Mouse (Mus musculus): ENCODE measurements around the gene Actn1. TPM values are rescaled to one million over a fixed set of nuclear protein-coding genes. Genes with fewer than 3 reads are reported as not detected.

The Actn1 gene
- polyA plus RNA-seq, 1 experiment from 2014 or later, result 39.4 TPM

- Histone ChIP-seq H3K4me2 (no peak overlapping the region), H3K4me3 (no peak overlapping the region), H3K27ac (no peak overlapping the region), H3K4me1 (peaks cover 53% of the 10 kb centered on the region), H3K36me3 (peaks cover 35% of the 10 kb centered on the region), H3K9ac (no peak overlapping the region), H3K9me3 (0 out of 2 replicates have a peak, but pooled peaks cover 5% of the 10 kb centered on the region), H3K27me3 (no peaks in the 10 kb centered on the region)
- 97% methylated on average over 3 of the region's 3 CpGs for WGBS
- ATAC-seq (ENCODE audit: insufficient number of reproducible peaks, insufficient read depth, low FRiP score, low TSS enrichment, low read depth), result no peak
Observed at GRCm38 (mm10) chr12:80234226-80234625, 25.9 kb downstream of the Actn1 start.

GRCm38 (mm10) chr12:80232840-80233218 lies 27.3 kb downstream of the Actn1 start:
- no peak for ATAC-seq (ENCODE audit: insufficient number of reproducible peaks, insufficient read depth, low FRiP score, low TSS enrichment, low read depth)
- Histone ChIP-seq H3K36me3 (peaks cover 35% of the 10 kb centered on the region), H3K4me2 (no peak overlapping the region), H3K9ac (no peak overlapping the region), H3K9me3 (0 out of 2 replicates have a peak, but pooled peaks cover 5% of the 10 kb centered on the region), H3K27ac (peak overlapping the region; percentile 98; the same call in 1 of the 2 replicates), H3K4me3 (no peak overlapping the region), H3K4me1 (peaks cover 55% of the 10 kb centered on the region), H3K27me3 (no peaks in the 10 kb centered on the region)
- 94% methylated on average over 4 of the region's 4 CpGs for WGBS

GRCm38 (mm10) chr12:80232076-80232839 lies 27.9 kb downstream of the Actn1 start:
- peaks cover 35% of the 10 kb centered on the region for H3K36me3 ChIP-seq
- H3K4me3 ChIP-seq, result no peak overlapping the region
- H3K9ac ChIP-seq, result no peak overlapping the region
- H3K4me2 ChIP-seq, result peak overlapping the region; percentile 50; the same call in 1 of the 2 replicates
- 68% methylated on average over 9 of the region's 9 CpGs for WGBS
- no peaks in the 10 kb centered on the region for H3K27me3 ChIP-seq
- no peak for ATAC-seq (ENCODE audit: insufficient number of reproducible peaks, insufficient read depth, low FRiP score, low TSS enrichment, low read depth)
- H3K4me1 ChIP-seq, result peaks cover 54% of the 10 kb centered on the region
- 0 out of 2 replicates have a peak, but pooled peaks cover 5% of the 10 kb centered on the region for H3K9me3 ChIP-seq
- peak overlapping the region; percentile 98 for H3K27ac ChIP-seq

GRCm38 (mm10) chr12:80231317-80231716 lies 28.9 kb downstream of the Actn1 start:
- H3K9me3 ChIP-seq, result 0 out of 2 replicates have a peak, but pooled peaks cover 5% of the 10 kb centered on the region
- peak overlapping the region; percentile 98 for H3K27ac ChIP-seq
- no peak overlapping the region for H3K9ac ChIP-seq
- no peak for ATAC-seq (ENCODE audit: insufficient number of reproducible peaks, insufficient read depth, low FRiP score, low TSS enrichment, low read depth)
- no peak overlapping the region for H3K4me3 ChIP-seq
- H3K4me2 ChIP-seq, result peak overlapping the region; percentile 50
- H3K27me3 ChIP-seq, result no peaks in the 10 kb centered on the region
- peaks cover 35% of the 10 kb centered on the region for H3K36me3 ChIP-seq
- H3K4me1 ChIP-seq, result peaks cover 63% of the 10 kb centered on the region
- WGBS, result 15% methylated on average over 5 of the region's 5 CpGs

GRCm38 (mm10) chr12:80230854-80231253 lies 29.3 kb downstream of the Actn1 start:
- H3K27ac ChIP-seq, result peak overlapping the region; percentile 98
- H3K27me3 ChIP-seq, result no peaks in the 10 kb centered on the region
- H3K4me1 ChIP-seq, result peaks cover 68% of the 10 kb centered on the region
- no peak for ATAC-seq (ENCODE audit: insufficient number of reproducible peaks, insufficient read depth, low FRiP score, low TSS enrichment, low read depth)
- no peak overlapping the region for H3K9ac ChIP-seq
- H3K4me3 ChIP-seq, result no peak overlapping the region
- WGBS, result 38% methylated on average over 5 of the region's 5 CpGs
- peaks cover 31% of the 10 kb centered on the region for H3K36me3 ChIP-seq
- peak overlapping the region; percentile 50 for H3K4me2 ChIP-seq
- H3K9me3 ChIP-seq, result 0 out of 2 replicates have a peak, but pooled peaks cover 5% of the 10 kb centered on the region

- Histone ChIP-seq H3K9me3 (0 out of 2 replicates have a peak, but pooled peaks cover 5% of the 10 kb centered on the region), H3K27me3 (no peaks in the 10 kb centered on the region), H3K4me2 (peak overlapping the region; percentile 50), H3K27ac (peak overlapping the region; percentile 98), H3K4me1 (peaks cover 74% of the 10 kb centered on the region), H3K9ac (peak overlapping the region; percentile 59), H3K4me3 (peak overlapping the region; percentile 16), H3K36me3 (peaks cover 24% of the 10 kb centered on the region)
- ATAC-seq (ENCODE audit: insufficient number of reproducible peaks, insufficient read depth, low FRiP score, low TSS enrichment, low read depth), result peak; percentile 65; the same call in 1 of the 2 replicates
- 2% methylated on average over 10 of the region's 10 CpGs for WGBS
Observed at GRCm38 (mm10) chr12:80230111-80230700, 30.0 kb downstream of the Actn1 start.

GRCm38 (mm10) chr12:80229010-80229800 lies 31.0 kb downstream of the Actn1 start:
- Histone ChIP-seq H3K4me1 (peaks cover 84% of the 10 kb centered on the region), H3K27me3 (no peaks in the 10 kb centered on the region), H3K4me3 (no peak overlapping the region), H3K9me3 (0 out of 2 replicates have a peak, but pooled peaks cover 4% of the 10 kb centered on the region), H3K27ac (peak overlapping the region; percentile 98), H3K36me3 (peaks cover 14% of the 10 kb centered on the region), H3K4me2 (peak overlapping the region; percentile 50), H3K9ac (peak overlapping the region; percentile 59)
- no peak for ATAC-seq (ENCODE audit: insufficient number of reproducible peaks, insufficient read depth, low FRiP score, low TSS enrichment, low read depth)
- 31% methylated on average over 5 of the region's 5 CpGs for WGBS

GRCm38 (mm10) chr12:80228356-80228755 lies 31.8 kb downstream of the Actn1 start:
- no peaks in the 10 kb centered on the region for H3K27me3 ChIP-seq
- H3K4me3 ChIP-seq, result no peak overlapping the region
- no peak overlapping the region for H3K4me2 ChIP-seq
- peaks cover 6% of the 10 kb centered on the region; the same call in 1 of the 2 replicates for H3K36me3 ChIP-seq
- H3K9me3 ChIP-seq, result no peaks in the 10 kb centered on the region
- no peak for ATAC-seq (ENCODE audit: insufficient number of reproducible peaks, insufficient read depth, low FRiP score, low TSS enrichment, low read depth)
- H3K4me1 ChIP-seq, result peaks cover 93% of the 10 kb centered on the region
- peak overlapping the region; percentile 60 for H3K27ac ChIP-seq
- no peak overlapping the region for H3K9ac ChIP-seq
- WGBS, result 80% methylated on average over 5 of the region's 5 CpGs

GRCm38 (mm10) chr12:80227835-80228234 lies 32.3 kb downstream of the Actn1 start:
- Histone ChIP-seq H3K27ac (peak overlapping the region; percentile 60), H3K9me3 (no peaks in the 10 kb centered on the region), H3K4me3 (no peak overlapping the region), H3K4me2 (no peak overlapping the region; the same call in 1 of the 2 replicates), H3K27me3 (no peaks in the 10 kb centered on the region), H3K4me1 (peaks cover 98% of the 10 kb centered on the region), H3K9ac (no peak overlapping the region), H3K36me3 (0 out of 2 replicates have a peak, but pooled peaks cover 2% of the 10 kb centered on the region)
- no peak for ATAC-seq (ENCODE audit: insufficient number of reproducible peaks, insufficient read depth, low FRiP score, low TSS enrichment, low read depth)
- 30% methylated on average over 3 of the region's 3 CpGs for WGBS

- H3K4me1 ChIP-seq, result peaks cover 87% of the 10 kb centered on the region
Observed at GRCm38 (mm10) chr12:80226101-80226500, 34.1 kb downstream of the Actn1 start.

GRCm38 (mm10) chr12:80224241-80224731 lies 35.9 kb downstream of the Actn1 start:
- Histone ChIP-seq H3K9ac (no peak overlapping the region), H3K9me3 (no peaks in the 10 kb centered on the region), H3K27me3 (no peaks in the 10 kb centered on the region), H3K27ac (peak overlapping the region; percentile 64), H3K4me1 (peaks cover 68% of the 10 kb centered on the region), H3K4me2 (no peak overlapping the region), H3K4me3 (no peak overlapping the region), H3K36me3 (peaks cover 6% of the 10 kb centered on the region; the same call in 1 of the 2 replicates)
- ATAC-seq (ENCODE audit: insufficient number of reproducible peaks, insufficient read depth, low FRiP score, low TSS enrichment, low read depth), result 0 out of 2 replicates have a peak, but pooled peaks have one; percentile 2
- 50% methylated on average over 8 of the region's 8 CpGs for WGBS

More at GRCm38 (mm10) chr12:80226101-80226500, 34.1 kb downstream of the Actn1 start:
- no peak overlapping the region for H3K9ac ChIP-seq
- H3K27me3 ChIP-seq, result no peaks in the 10 kb centered on the region
- no peak for ATAC-seq (ENCODE audit: insufficient number of reproducible peaks, insufficient read depth, low FRiP score, low TSS enrichment, low read depth)
- H3K36me3 ChIP-seq, result peaks cover 6% of the 10 kb centered on the region; the same call in 1 of the 2 replicates
- H3K4me2 ChIP-seq, result no peak overlapping the region
- peak overlapping the region; percentile 5; the same call in 1 of the 2 replicates for H3K27ac ChIP-seq
- WGBS, result 68% methylated on average over 2 of the region's 2 CpGs
- no peak overlapping the region for H3K4me3 ChIP-seq
- H3K9me3 ChIP-seq, result no peaks in the 10 kb centered on the region

Measured in embryonic facial prominence, embryonic 13.5 days (tissue).